Mouse (Mus musculus): ENCODE measurements around the gene Ppat.

DNA sequence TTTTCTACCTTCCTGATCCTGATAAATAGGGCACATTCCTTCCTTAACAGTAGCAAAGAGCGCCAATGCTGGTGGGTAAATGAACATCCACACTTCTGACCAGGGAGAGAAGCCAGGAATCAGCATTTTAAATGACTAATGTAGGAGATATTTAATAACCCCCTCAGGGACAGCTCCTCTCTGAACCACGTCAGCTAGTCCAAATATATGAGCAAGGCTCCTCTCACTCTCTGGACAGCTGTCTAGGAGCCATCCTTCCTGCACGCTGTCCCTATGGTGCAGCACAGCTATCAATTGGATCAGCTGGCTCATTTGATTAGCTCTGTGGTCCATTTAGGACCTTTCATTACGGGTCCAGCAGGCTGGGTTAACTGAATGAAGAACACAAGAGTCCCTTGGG, 28.5 kb downstream of the Ppat start:
- TF ChIP-seq GATA1 (IDR thresholded peaks at IDR 0.05; ENCODE audit: borderline replicate concordance, low read length) (no peak), FLI1 (IDR thresholded peaks at IDR 0.05; ENCODE audit: low read length) (no peak)

All from megakaryocyte, embryonic 14.5 days (primary cell).